Mouse (Mus musculus): ENCODE results near the gene Ly6g5b. TPM values are rescaled to one million over a fixed set of nuclear protein-coding genes. Genes with fewer than 3 reads are reported as not detected.
A peak's percentile ranks its signal among the peaks of the same experiment; 100 is the strongest.

Gene Ly6g5b
- polyA plus RNA-seq, 1 experiment from 2014 or later, result 0.85 TPM

DNA sequence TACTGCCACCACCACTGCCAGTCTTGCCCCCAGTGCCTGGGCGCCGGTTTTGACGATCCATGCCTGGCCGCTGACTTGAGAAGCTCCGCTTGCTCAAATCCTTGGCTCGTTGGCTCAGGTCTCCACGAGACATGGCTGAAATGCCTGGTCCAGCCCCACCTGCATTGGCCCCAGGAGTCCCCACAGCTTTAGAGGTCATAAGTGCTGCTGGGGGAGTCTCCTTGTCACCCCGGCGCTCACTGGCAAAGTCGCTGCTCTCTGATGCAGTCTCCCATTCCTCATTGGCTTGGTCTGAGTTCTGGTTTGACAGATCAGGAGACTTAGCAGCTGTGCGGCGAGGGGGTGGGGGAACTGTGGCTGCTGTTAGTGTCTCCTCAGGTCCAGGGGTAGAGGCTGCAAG, 40.2 kb upstream of the Ly6g5b start:
- H3K27me3 ChIP-seq (replicated peaks), result no peaks in the 10 kb centered on the region
- no peak overlapping the region for H3K4me2 ChIP-seq (replicated peaks)
- H3K36me3 ChIP-seq, result peaks cover 94% of the 10 kb centered on the region
- H3K4me3 ChIP-seq (replicated peaks), result no peak overlapping the region
- no peak overlapping the region for H3K27ac ChIP-seq
- ATAC-seq, result no peak
- WGBS, result 92% methylated on average over 12 of the region's 12 CpGs
- no peaks in the 10 kb centered on the region for H3K9me3 ChIP-seq
- no peak overlapping the region for H3K9ac ChIP-seq
- no peaks in the 10 kb centered on the region for H3K4me1 ChIP-seq (replicated peaks)

DNA sequence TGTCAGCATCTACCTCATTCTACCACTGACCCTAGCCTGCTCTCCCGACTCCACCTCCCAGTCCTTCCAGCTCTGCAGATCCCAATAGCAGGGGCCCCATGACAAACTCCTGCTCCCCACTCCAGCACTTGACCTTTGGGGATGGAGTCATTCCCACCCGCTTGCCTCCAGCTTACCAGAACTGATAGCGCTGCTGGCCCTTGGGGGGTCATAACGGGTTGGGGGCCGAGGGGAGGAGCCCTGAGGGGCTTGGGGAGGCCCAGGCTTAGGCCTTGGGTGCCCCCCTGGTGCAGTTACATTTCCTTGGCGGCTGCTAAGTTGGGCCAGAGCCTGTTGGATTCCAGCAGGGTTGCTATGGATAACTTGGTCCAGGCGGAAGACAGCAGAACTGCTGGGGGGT, 39.4 kb upstream of the Ly6g5b start:
- Histone ChIP-seq H3K27me3 (replicated peaks) (no peaks in the 10 kb centered on the region), H3K27ac (no peak overlapping the region), H3K9ac (no peak overlapping the region), H3K4me2 (replicated peaks) (no peak overlapping the region), H3K9me3 (no peaks in the 10 kb centered on the region), H3K4me1 (replicated peaks) (no peaks in the 10 kb centered on the region), H3K4me3 (replicated peaks) (no peak overlapping the region), H3K36me3 (peaks cover 94% of the 10 kb centered on the region)
- ATAC-seq, result no peak
- WGBS, result 81% methylated on average over 7 of the region's 7 CpGs

DNA sequence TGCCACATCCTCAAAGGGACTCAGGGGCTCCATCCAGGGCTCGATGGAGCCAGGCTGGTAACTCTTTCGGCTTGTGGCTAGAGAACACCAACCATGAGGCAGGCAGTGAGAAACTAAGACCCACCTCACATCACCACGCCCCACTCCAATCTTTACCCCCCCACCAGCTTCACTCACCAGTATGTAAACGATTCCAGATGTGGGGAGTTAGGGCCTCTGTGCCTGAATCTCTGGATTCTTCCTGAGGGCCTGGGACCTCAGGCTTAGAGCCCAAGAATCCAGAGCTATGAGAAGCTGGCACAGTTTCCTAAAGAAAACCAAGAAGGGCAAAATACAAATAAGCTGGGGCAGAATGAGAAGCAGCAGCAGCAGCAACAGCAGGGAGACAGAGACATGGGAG, 38.7 kb upstream of the Ly6g5b start:
- H3K4me2 ChIP-seq (replicated peaks), result no peak overlapping the region
- 83% methylated on average over 4 of the region's 4 CpGs for WGBS
- H3K4me3 ChIP-seq (replicated peaks), result no peak overlapping the region
- ATAC-seq, result no peak
- no peaks in the 10 kb centered on the region for H3K4me1 ChIP-seq (replicated peaks)
- H3K27me3 ChIP-seq (replicated peaks), result no peaks in the 10 kb centered on the region
- peaks cover 94% of the 10 kb centered on the region for H3K36me3 ChIP-seq
- H3K27ac ChIP-seq, result no peak overlapping the region
- no peaks in the 10 kb centered on the region for H3K9me3 ChIP-seq
- no peak overlapping the region for H3K9ac ChIP-seq

DNA sequence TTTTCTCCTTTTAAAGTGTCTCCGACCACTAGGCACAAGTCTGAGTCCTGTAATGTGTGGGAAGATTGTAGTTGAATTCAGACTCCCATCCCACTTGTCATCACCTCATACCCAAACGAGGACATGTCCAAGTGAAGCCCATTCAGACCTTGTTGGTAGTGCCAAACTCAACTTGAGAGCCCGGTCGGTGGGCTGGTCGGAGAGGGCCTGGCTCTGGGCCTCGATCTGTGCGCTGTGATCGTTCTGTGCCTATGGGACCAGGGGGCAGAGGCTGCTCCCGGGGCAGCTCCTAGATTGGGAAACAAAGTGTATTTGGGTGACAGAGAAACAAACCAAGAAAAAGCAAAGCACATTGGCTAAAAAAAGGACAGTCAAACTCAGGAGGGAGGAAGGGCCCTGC, 37.8 kb upstream of the Ly6g5b start:
- Histone ChIP-seq H3K4me3 (replicated peaks) (no peak overlapping the region), H3K27me3 (replicated peaks) (no peaks in the 10 kb centered on the region), H3K4me2 (replicated peaks) (no peak overlapping the region), H3K36me3 (peaks cover 92% of the 10 kb centered on the region), H3K9ac (no peak overlapping the region), H3K9me3 (no peaks in the 10 kb centered on the region), H3K4me1 (replicated peaks) (no peaks in the 10 kb centered on the region), H3K27ac (no peak overlapping the region)
- no peak for ATAC-seq
- WGBS, result 92% methylated on average over 9 of the region's 9 CpGs

DNA sequence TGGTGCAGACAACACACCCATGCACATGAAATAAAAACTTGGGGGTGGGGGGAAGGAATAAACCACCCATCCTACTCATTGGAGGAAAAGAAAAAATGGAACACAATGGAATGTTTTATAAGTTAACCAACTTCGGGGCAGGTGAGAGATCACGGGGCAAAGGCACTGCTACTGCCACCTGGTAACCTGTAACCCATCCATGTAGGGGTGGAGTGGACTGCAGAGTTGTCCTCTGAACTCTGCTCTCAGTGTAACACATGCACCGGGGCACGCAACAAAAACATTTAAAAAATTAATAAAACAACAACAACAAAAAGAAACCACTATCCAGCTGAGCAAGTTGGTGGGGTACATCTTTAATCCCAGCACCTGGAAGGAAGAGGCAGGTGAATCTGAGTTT, 36.9 kb upstream of the Ly6g5b start:
- Histone ChIP-seq H3K4me1 (replicated peaks) (no peaks in the 10 kb centered on the region), H3K36me3 (peaks cover 88% of the 10 kb centered on the region), H3K9ac (no peak overlapping the region), H3K27ac (no peak overlapping the region), H3K27me3 (replicated peaks) (no peaks in the 10 kb centered on the region), H3K4me2 (replicated peaks) (no peak overlapping the region), H3K9me3 (no peaks in the 10 kb centered on the region), H3K4me3 (replicated peaks) (no peak overlapping the region)
- 91% methylated on average over 4 of the region's 4 CpGs for WGBS
- ATAC-seq, result no peak

DNA sequence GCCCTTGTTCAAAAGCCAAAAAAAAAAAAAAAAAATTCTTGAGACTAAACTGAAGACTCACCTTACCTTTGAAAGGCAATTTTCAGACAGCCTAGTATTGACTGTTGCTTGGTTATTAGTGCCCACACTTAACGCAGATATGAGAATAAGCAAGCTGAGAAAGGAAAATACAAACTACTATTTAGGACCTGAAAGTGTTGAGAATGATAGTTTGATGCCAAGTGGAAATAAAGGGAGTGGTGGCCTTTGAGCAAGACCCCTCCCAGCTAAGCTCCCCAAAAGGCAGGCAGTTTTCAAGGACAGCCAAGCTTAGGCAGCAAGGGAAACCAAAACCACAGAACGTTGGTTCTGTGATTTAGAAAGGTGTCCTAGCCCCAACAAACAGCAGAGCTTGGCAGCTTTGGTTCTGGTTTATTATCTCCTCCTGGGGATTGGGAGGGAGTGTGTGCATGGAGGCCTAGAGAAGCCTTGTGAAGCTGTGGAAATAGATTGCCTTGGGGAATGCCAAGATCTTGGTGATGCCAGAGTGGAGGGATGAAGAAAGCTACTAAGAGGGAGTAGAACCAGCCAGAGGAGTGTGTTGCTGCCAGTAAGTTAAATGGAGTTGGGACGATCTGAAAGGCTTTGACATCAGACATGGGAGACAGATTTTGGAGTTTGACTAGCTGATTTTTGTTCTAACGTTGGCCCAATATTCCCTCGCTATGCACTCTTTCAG, 32.9 kb upstream of the Ly6g5b start:
- Histone ChIP-seq H3K36me3 (peaks cover 77% of the 10 kb centered on the region), H3K27me3 (replicated peaks) (no peaks in the 10 kb centered on the region), H3K9ac (no peak overlapping the region), H3K4me2 (replicated peaks) (no peak overlapping the region), H3K27ac (no peak overlapping the region; the same call in 1 of the 2 replicates), H3K4me3 (replicated peaks) (no peak overlapping the region), H3K4me1 (replicated peaks) (no peaks in the 10 kb centered on the region), H3K9me3 (no peaks in the 10 kb centered on the region)
- 65% methylated on average over 5 of the region's 5 CpGs for WGBS
- no peak for ATAC-seq

DNA sequence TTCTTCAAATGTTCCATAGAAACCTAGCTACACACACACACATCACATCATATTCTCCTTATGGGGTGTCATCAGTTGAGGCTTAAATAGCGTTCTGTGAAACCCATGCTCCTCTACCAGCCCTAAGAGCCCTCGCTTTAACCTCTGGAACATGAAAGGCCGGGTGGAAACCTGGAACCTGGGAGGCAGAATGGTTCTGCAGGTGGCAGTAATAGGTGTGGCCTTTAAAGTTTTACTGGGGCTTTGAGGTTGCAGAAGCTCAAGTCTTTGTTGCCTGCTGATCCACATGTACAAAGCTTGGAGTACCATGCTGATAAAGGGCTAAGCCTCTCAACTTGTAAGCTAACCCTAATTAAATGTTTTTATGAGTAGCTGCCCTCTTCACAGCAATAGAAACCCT, 32.1 kb upstream of the Ly6g5b start:
- WGBS, result 59% methylated on average over 3 of the region's 3 CpGs
- Histone ChIP-seq H3K9ac (no peak overlapping the region), H3K9me3 (no peaks in the 10 kb centered on the region), H3K27ac (no peak overlapping the region), H3K4me3 (replicated peaks) (no peak overlapping the region), H3K4me1 (replicated peaks) (no peaks in the 10 kb centered on the region), H3K4me2 (replicated peaks) (no peak overlapping the region), H3K36me3 (peaks cover 77% of the 10 kb centered on the region), H3K27me3 (replicated peaks) (no peaks in the 10 kb centered on the region)
- ATAC-seq, result no peak

DNA sequence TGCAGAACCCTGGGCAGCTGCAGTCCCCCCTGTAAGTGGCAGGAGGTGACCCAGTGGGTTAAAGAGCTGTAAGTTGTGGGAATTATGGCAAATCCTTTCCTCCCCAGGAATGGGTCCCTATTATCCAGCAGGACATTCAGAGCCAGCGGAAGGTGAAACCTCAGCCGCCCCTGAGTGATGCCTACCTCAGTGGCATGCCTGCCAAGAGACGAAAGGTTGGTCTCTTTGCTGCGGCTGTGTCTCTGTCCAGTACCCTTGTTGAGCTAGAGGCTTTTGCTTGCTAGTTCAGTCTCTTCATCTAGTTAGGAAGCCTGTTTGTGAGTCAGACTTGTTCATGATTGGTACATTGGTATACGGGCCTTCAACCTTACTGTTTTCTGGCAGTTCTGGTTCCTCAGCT, 30.9 kb upstream of the Ly6g5b start:
- Histone ChIP-seq H3K4me3 (replicated peaks) (no peak overlapping the region), H3K4me1 (replicated peaks) (no peaks in the 10 kb centered on the region), H3K27me3 (replicated peaks) (no peaks in the 10 kb centered on the region), H3K9me3 (no peaks in the 10 kb centered on the region), H3K36me3 (peaks cover 79% of the 10 kb centered on the region), H3K27ac (no peak overlapping the region), H3K9ac (no peak overlapping the region), H3K4me2 (replicated peaks) (no peak overlapping the region)
- ATAC-seq, result no peak
- WGBS, result 86% methylated on average over 5 of the region's 5 CpGs

DNA sequence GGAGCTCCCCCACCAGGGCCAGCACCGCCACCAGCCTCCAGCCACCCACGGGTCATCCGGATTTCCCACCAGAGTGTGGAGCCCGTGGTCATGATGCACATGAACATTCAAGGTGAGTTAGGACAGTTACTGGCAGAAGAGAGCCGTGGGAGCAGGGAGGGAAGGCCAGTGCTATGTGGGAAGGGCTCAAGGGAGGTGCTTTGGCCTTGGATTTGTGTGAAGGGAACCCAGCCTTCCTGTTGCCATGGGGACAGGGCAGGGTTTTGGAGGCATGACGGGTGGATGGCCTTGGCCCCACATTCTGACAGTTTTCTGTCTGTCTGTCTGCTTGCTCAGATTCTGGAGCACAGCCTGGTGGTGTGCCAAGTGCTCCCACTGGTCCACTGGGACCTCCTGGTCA, 26.7 kb upstream of the Ly6g5b start:
- 86% methylated on average over 6 of the region's 6 CpGs for WGBS
- Histone ChIP-seq H3K4me2 (replicated peaks) (no peak overlapping the region), H3K9ac (no peak overlapping the region), H3K27me3 (replicated peaks) (no peaks in the 10 kb centered on the region), H3K4me1 (replicated peaks) (0 out of 2 replicates have a peak, but pooled peaks cover 3% of the 10 kb centered on the region), H3K4me3 (replicated peaks) (no peak overlapping the region), H3K36me3 (peaks cover 78% of the 10 kb centered on the region), H3K9me3 (no peaks in the 10 kb centered on the region), H3K27ac (no peak overlapping the region)
- ATAC-seq, result no peak

DNA sequence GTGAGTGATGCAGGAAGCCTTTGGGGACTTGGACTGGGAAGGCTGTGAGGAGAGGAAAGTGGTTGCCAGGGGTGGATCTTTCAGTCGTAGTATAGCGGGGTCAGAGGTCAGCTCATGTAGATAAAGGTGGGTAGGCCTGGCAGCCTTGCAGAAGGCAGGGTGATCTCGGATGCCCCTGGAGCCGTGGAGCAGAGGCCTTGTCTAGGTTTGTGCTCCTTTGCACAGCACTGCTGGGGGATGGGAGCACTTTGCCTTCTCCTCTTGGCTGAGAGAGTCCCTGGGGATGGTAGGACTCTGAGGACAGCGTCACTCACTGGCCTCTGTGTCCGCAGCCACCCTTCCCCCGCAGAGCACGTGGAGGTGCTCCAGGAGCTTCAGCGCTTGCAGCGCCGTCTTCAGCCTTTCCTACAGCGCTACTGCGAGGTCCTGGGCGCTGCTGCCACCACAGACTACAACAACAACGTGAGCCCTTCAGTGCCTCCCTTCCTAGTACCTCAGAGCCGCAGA, 25.3 kb upstream of the Ly6g5b start:
- peaks cover 73% of the 10 kb centered on the region for H3K36me3 ChIP-seq
- H3K9ac ChIP-seq, result no peak overlapping the region
- no peaks in the 10 kb centered on the region for H3K27me3 ChIP-seq (replicated peaks)
- ATAC-seq, result no peak
- 76% methylated on average over 16 of the region's 16 CpGs for WGBS
- no peak overlapping the region for H3K4me2 ChIP-seq (replicated peaks)
- H3K4me1 ChIP-seq (replicated peaks), result peaks cover 10% of the 10 kb centered on the region
- H3K4me3 ChIP-seq (replicated peaks), result no peak overlapping the region
- no peak overlapping the region for H3K27ac ChIP-seq
- H3K9me3 ChIP-seq, result no peaks in the 10 kb centered on the region

DNA sequence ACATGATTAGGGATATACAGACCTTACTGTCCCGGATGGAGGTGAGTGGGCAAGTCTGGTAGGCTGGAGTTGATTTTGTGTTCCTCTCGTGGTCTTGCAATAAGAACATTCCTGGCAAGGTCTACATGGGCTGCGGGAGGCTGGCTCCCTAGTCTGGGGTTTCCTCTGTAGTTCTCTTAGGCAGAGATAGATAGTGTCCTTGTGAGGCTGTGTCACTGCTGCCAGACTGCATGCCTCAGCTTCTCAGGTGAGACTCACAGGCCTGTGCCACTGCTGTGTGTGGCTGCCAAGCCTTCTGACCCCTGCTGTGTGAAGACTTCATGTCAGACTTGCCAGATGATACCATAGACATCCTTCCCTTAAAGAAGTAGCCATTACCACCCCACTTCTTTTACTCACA, 24.0 kb upstream of the Ly6g5b start:
- no peak overlapping the region for H3K4me3 ChIP-seq (replicated peaks)
- 91% methylated on average over 3 of the region's 3 CpGs for WGBS
- H3K27ac ChIP-seq, result no peak overlapping the region
- H3K4me2 ChIP-seq (replicated peaks), result no peak overlapping the region
- no peaks in the 10 kb centered on the region for H3K27me3 ChIP-seq (replicated peaks)
- H3K9ac ChIP-seq, result no peak overlapping the region
- peaks cover 10% of the 10 kb centered on the region for H3K4me1 ChIP-seq (replicated peaks)
- ATAC-seq, result no peak
- peaks cover 61% of the 10 kb centered on the region for H3K36me3 ChIP-seq
- no peaks in the 10 kb centered on the region for H3K9me3 ChIP-seq

DNA sequence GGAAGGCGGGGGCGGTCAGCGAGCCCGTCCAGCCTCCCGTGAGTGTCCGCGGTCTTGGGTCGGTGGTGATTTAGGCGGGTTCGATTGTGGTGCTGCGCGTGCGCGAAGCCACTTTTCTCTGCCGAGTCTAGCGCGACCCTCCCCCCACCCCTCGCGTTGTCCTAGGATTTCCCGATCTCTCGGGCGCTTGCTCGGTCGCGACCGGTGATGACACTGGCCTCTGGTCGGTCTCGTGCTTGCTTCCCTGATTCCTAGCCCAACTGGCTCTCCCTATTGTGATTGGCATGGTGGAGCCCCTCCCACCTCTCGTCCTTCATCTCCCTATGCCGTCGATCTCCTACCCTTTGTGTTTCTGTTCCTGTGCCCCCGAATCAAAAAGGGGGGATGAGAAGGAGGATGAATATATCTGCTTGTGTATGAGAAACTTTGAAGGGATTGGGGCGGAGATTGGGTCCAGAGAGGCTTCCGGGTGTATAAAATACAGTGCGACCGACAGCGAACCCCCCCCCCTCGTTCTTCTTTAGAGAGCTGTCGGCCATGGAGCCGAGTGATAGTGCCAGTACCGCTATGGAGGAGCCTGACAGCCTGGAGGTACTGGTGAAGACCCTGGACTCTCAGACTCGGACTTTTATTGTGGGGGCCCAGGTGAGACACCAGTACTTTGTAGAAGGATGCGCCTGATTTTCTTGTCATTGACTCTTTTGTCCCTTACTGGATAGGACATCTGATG, 20.5 kb upstream of the Ly6g5b start:
- Histone ChIP-seq H3K4me2 (replicated peaks) (peak overlapping the region; percentile 69), H3K4me1 (replicated peaks) (peaks cover 10% of the 10 kb centered on the region), H3K9ac (peak overlapping the region; percentile 76), H3K27me3 (replicated peaks) (no peaks in the 10 kb centered on the region), H3K27ac (peak overlapping the region; percentile 95), H3K9me3 (no peaks in the 10 kb centered on the region), H3K4me3 (replicated peaks) (peak overlapping the region; percentile 68), H3K36me3 (peaks cover 26% of the 10 kb centered on the region)
- peak; percentile 67 for ATAC-seq
- under 1% methylated on average over 43 of the region's 43 CpGs for WGBS
